Mouse (Mus musculus) thymus, adult 2 months (tissue): ENCODE measurements around the gene Sorl1. TPM values are rescaled to one million over a fixed set of nuclear protein-coding genes. Genes with fewer than 3 reads are reported as not detected.

ENCODE experiments used
- DNase-seq: peaks from one replicate; pipeline ENCODE4 v3.0.0; 2021
- H3K27ac ChIP-seq: fragments of 200-500 bp; 2 replicates; pipeline ENCODE4 v1.5.1; 2012; ENCODE audit warnings: low read length, control low read depth; ENCODE audit not compliant: control insufficient read depth, insufficient read depth
- H3K27me3 ChIP-seq: fragments of 200-500 bp; 2 replicates; pipeline ENCODE4 v1.6.1; 2012; ENCODE audit warnings: mild to moderate bottlenecking, low read length, moderate library complexity, mixed read lengths; ENCODE audit not compliant: control insufficient read depth, insufficient read depth
- H3K36me3 ChIP-seq: fragments of 200-500 bp; 2 replicates; pipeline ENCODE4 v1.6.1; 2012; ENCODE audit warnings: mild to moderate bottlenecking, low read length, moderate library complexity; ENCODE audit not compliant: control insufficient read depth, insufficient read depth
- H3K4me1 ChIP-seq: fragments of 200-500 bp; replicated peaks from 2 replicates; pipeline ENCODE4 v1.6.1; 2012; ENCODE audit warnings: low read length; ENCODE audit not compliant: control insufficient read depth, insufficient read depth
- H3K4me3 ChIP-seq: fragments of 200-500 bp; 2 replicates; pipeline ENCODE4 v1.5.1; 2012; ENCODE audit warnings: mild to moderate bottlenecking, low read length, control low read depth, moderate library complexity; ENCODE audit not compliant: control insufficient read depth, insufficient read depth
- CTCF ChIP-seq: fragments of 200-500 bp; IDR thresholded peaks from 2 replicates; pipeline ENCODE4 v1.5.1; 2012; ENCODE audit warnings: mild to moderate bottlenecking, control low read depth, low read length, moderate library complexity, borderline replicate concordance; ENCODE audit not compliant: control insufficient read depth, poor library complexity, insufficient read depth; ENCODE audit errors: extremely low read depth
- POLR2A ChIP-seq: fragments of 200-500 bp; IDR thresholded peaks from 2 replicates; pipeline ENCODE4 v1.6.1; 2012; ENCODE audit warnings: mild to moderate bottlenecking, low read length, control low read depth, moderate library complexity; ENCODE audit not compliant: control insufficient read depth, poor library complexity, insufficient read depth; ENCODE audit errors: extremely low read depth
- WGBS: fragments of 180-500 bp; shearing (Covaris S2); methylation state at CpG from one replicate; pipeline ENCODE4 v1.1.7; 2018; 5-methylcytosine and 5-hydroxymethylcytosine counted together
- polyA plus RNA-seq: library from polyadenylated mRNA; depleted of rRNA; stranded (reverse); fragments of >200 nt; gene quantifications from 2 replicates; pipeline ENCODE4 v1.2.3, GENCODE M21; 2012

The Sorl1 gene
- polyA plus RNA-seq, 1 experiment = 27.7 TPM

- Histone ChIP-seq H3K4me1 (no peaks in the 10 kb centered on the region), H3K36me3 (no peaks in the 10 kb centered on the region), H3K27ac (no peak overlapping the region), H3K27me3 (no peaks in the 10 kb centered on the region), H3K4me3 (no peak overlapping the region)
- DNase-seq = no peak
- 84% methylated on average over 10 of the region's 10 CpGs for WGBS
- no peak for TF ChIP-seq CTCF
- no peak for TF ChIP-seq POLR2A
Measured at GRCm38 (mm10) chr9:41961274-41961673, 162.8 kb downstream of the Sorl1 start.

DNA sequence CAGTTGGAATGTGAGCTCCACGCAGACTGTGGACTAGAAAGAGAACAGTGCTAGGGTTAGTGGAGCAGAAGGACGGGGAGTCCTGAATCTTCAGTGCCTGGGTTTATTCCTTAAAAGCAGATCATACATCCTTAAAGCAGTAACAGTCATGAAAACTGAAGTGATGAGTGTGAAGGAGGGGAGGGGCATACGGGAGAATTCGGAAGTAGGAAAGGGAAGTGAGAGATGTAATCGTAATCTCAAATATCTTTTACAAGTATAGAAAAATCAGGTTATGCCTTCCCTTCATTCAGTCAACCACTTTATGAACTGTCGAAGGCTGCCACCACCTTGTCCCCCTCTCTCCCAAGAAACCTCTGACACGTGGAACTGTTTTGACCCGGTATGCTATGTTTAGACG lies 165.8 kb downstream of the Sorl1 start:
- Histone ChIP-seq H3K4me1 (no peaks in the 10 kb centered on the region), H3K36me3 (no peaks in the 10 kb centered on the region), H3K4me3 (no peak overlapping the region), H3K27ac (no peak overlapping the region), H3K27me3 (no peaks in the 10 kb centered on the region; the same call in 1 of the 2 replicates)
- DNase-seq = no peak
- WGBS = 90% methylated on average over 9 of the region's 9 CpGs
- no peak for TF ChIP-seq POLR2A
- no peak for TF ChIP-seq CTCF

- Histone ChIP-seq H3K4me1 (peaks cover 6% of the 10 kb centered on the region), H3K4me3 (no peak overlapping the region), H3K36me3 (no peaks in the 10 kb centered on the region), H3K27ac (no peak overlapping the region), H3K27me3 (no peaks in the 10 kb centered on the region; the same call in 1 of the 2 replicates)
- 18% methylated on average over 8 of the region's 8 CpGs for WGBS
- peak; percentile 49 for DNase-seq
- TF ChIP-seq CTCF = no peak
- TF ChIP-seq POLR2A = no peak
Measured at GRCm38 (mm10) chr9:41953486-41953885, 170.6 kb downstream of the Sorl1 start.

DNA sequence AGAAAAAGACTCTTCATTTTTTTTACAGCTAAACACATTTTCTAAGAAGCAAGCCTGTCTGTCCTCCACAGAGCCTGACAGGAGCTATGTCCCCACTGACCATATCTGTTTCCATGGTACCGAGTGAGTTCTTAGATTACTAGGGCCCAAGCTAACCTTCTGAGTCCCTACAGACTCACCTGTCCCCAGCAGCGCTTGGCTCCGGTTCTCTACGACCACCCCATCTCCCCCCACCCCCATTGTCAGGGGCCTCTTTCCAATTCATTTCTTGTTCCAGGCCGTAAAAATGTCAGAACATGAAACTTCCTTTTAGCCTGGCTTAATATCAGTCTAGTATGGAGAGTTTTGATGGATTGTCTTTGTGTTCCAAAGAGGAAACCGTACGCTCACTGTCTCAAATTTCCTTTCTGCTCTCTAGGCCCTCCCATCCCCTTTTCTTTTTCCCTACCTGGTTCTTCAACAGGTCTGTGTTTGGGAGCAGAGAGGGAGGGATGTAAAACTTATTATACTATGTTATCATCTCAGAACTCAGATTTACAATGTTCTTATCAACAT lies 171.4 kb downstream of the Sorl1 start:
- H3K36me3 ChIP-seq = no peaks in the 10 kb centered on the region
- peaks cover 6% of the 10 kb centered on the region for H3K4me1 ChIP-seq
- no peak overlapping the region for H3K27ac ChIP-seq
- TF ChIP-seq POLR2A = no peak
- no peak for TF ChIP-seq CTCF
- no peak overlapping the region for H3K4me3 ChIP-seq
- no peaks in the 10 kb centered on the region; the same call in 1 of the 2 replicates for H3K27me3 ChIP-seq
- WGBS = 83% methylated on average over 7 of the region's 7 CpGs
- DNase-seq = no peak

DNA sequence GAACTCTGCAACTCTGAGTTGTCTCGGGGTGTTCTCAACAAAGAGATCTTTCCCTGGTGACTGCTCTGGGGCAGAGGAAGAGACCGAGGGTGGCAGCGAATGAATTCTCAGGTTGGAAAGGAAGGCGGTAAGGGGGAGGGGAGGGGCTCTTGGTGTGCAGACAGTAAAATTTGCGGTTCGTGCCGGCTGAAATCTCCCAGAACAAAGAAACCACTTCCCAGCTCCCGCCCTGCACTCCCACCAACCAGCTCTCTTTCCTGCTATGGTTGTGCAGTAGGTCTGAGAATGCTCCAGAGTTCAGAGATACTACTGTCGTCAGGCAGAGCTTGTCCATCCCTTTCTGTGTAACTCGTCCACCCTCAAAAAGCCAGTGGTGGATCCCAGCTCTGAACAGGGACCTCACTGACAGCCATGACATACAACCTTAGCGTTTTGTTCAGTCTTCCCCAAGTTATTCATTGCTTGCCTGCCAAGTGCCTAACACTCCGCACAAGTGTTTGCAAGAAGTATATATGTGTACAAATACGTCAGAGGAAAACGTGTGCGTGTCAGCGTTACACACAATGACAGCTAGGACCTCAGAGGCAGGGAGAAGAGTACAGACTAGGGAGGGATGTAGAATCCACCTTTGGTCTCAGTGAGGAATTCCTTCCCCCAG lies 172.5 kb downstream of the Sorl1 start:
- 21% methylated on average over 16 of the region's 16 CpGs for WGBS
- Histone ChIP-seq H3K27ac (no peak overlapping the region), H3K27me3 (no peaks in the 10 kb centered on the region; the same call in 1 of the 2 replicates), H3K4me3 (peak overlapping the region; percentile 38), H3K36me3 (no peaks in the 10 kb centered on the region), H3K4me1 (peaks cover 6% of the 10 kb centered on the region)
- TF ChIP-seq CTCF (no peak), POLR2A (0 out of 2 replicates have a peak, but pooled peaks have one; percentile 10)
- DNase-seq = no peak

DNA sequence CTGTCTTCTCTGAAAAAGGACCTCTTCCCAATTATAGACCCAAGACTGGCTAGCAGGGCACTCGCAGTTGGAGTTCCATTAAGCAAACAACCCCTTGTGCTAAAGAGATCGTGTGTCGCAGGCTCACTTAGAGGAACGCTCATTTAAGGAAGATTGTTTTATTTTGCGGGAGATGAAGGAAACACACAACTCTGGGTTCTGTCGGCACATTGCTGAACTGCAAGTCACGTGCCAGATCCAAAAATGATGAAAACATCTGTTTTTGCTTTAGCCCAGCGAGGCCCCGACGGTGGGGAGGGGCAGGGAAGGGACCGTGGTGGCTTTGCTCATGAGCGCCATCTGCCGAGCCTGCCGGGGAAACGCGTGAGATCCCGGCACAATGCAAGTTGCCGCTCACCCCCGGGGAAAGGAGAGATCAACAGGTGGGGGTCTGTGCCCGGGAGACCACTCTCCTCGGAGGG lies 173.1 kb downstream of the Sorl1 start:
- peak; percentile 87 for DNase-seq
- Histone ChIP-seq H3K4me3 (peak overlapping the region; percentile 38), H3K27ac (no peak overlapping the region), H3K27me3 (no peaks in the 10 kb centered on the region; the same call in 1 of the 2 replicates), H3K36me3 (no peaks in the 10 kb centered on the region), H3K4me1 (peaks cover 6% of the 10 kb centered on the region)
- under 1% methylated on average over 21 of the region's 21 CpGs for WGBS
- TF ChIP-seq CTCF (peak; percentile 90), POLR2A (peak; percentile 37; the same call in 1 of the 2 replicates)
